Mouse (Mus musculus): Measurements from ENCODE around the gene Mdga1. TPM values are rescaled to one million over a fixed set of nuclear protein-coding genes. Genes with fewer than 3 reads are reported as not detected.

Gene Mdga1
- polyA plus RNA-seq, 1 experiment from 2014 or later = 10.6 TPM

DNA sequence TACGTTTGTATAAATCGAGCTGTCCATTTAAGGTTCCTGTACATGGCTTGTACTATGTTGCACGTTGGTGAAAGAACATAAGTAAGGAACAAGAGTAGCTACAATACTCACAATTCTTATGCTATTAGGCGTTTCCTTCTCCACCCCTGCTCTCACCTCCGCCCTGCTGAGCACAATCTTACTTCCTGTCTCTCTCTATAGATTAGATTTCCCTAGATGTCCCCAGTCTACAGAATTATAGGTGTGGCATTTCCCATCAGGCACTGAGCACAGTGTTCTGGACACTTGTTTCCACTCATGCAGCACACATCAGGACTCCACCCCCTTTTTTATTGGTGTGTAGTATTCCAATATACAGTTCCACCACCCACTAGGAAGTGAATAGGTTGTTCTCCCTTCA is 19.8 kb upstream of the Mdga1 start:
- no peak overlapping the region for H3K4me3 ChIP-seq (ENCODE audit: low read depth, low read length)
- 91% methylated on average over 5 of the region's 5 CpGs for WGBS
- no peak overlapping the region for H3K9ac ChIP-seq (replicated peaks; ENCODE audit: low read depth, low read length)
- no peaks in the 10 kb centered on the region for H3K36me3 ChIP-seq (ENCODE audit: control insufficient read depth, insufficient read depth, low read length)
- no peak overlapping the region for H3K27ac ChIP-seq (ENCODE audit: low read depth, low read length)
- H3K4me1 ChIP-seq (ENCODE audit: control insufficient read depth, insufficient read depth, low read length) = no peaks in the 10 kb centered on the region
- ATAC-seq (ENCODE audit: low read depth) = no peak
- no peaks in the 10 kb centered on the region for H3K27me3 ChIP-seq (ENCODE audit: control insufficient read depth, insufficient read depth, low read length)
- H3K9me3 ChIP-seq (ENCODE audit: control insufficient read depth, low read length) = no peaks in the 10 kb centered on the region
- no peak overlapping the region for H3K4me2 ChIP-seq (ENCODE audit: low read depth, low read length)

GRCm38 (mm10) chr17:29988141-29988540 is 18.3 kb upstream of the Mdga1 start:
- 15% methylated on average over 5 of the region's 5 CpGs for WGBS
- Histone ChIP-seq H3K27me3 (ENCODE audit: control insufficient read depth, insufficient read depth, low read length) (no peaks in the 10 kb centered on the region), H3K36me3 (ENCODE audit: control insufficient read depth, insufficient read depth, low read length) (no peaks in the 10 kb centered on the region), H3K4me2 (ENCODE audit: low read depth, low read length) (no peak overlapping the region), H3K4me1 (ENCODE audit: control insufficient read depth, insufficient read depth, low read length) (no peaks in the 10 kb centered on the region), H3K9me3 (ENCODE audit: control insufficient read depth, low read length) (no peaks in the 10 kb centered on the region), H3K27ac (ENCODE audit: low read depth, low read length) (no peak overlapping the region), H3K4me3 (ENCODE audit: low read depth, low read length) (no peak overlapping the region), H3K9ac (replicated peaks; ENCODE audit: low read depth, low read length) (no peak overlapping the region)
- no peak for ATAC-seq (ENCODE audit: low read depth)

DNA sequence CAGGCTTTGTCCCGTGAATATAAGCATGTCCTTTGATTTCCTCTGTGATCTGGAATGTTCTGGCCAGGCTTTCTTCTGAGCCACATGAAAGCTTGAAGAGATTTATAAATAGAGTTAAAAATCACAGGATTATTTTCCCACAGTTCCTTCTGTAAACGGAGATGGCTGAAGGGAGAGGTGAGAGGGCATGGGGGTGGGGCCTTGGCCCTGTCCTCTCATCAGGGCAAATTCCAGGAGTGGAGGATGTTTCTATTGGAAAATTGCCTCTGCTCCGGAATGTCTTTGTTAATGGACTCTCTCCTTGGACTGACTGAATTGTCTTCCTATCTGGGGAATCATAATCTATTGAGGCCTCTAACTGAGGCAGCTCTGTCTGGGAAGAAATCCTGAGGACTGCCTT is 15.6 kb upstream of the Mdga1 start:
- H3K9ac ChIP-seq (replicated peaks; ENCODE audit: low read depth, low read length) = no peak overlapping the region
- no peaks in the 10 kb centered on the region for H3K4me1 ChIP-seq (ENCODE audit: control insufficient read depth, insufficient read depth, low read length)
- H3K27ac ChIP-seq (ENCODE audit: low read depth, low read length) = no peak overlapping the region
- H3K9me3 ChIP-seq (ENCODE audit: control insufficient read depth, low read length) = no peaks in the 10 kb centered on the region
- no peaks in the 10 kb centered on the region for H3K36me3 ChIP-seq (ENCODE audit: control insufficient read depth, insufficient read depth, low read length)
- H3K27me3 ChIP-seq (ENCODE audit: control insufficient read depth, insufficient read depth, low read length) = no peaks in the 10 kb centered on the region
- H3K4me2 ChIP-seq (ENCODE audit: low read depth, low read length) = no peak overlapping the region
- 37% methylated on average over 3 of the region's 3 CpGs for WGBS
- no peak overlapping the region for H3K4me3 ChIP-seq (ENCODE audit: low read depth, low read length)
- ATAC-seq (ENCODE audit: low read depth) = no peak

GRCm38 (mm10) chr17:29984931-29985330 is 15.0 kb upstream of the Mdga1 start:
- no peak overlapping the region for H3K4me2 ChIP-seq (ENCODE audit: low read depth, low read length)
- H3K9ac ChIP-seq (replicated peaks; ENCODE audit: low read depth, low read length) = no peak overlapping the region
- no peak overlapping the region for H3K27ac ChIP-seq (ENCODE audit: low read depth, low read length)
- H3K36me3 ChIP-seq (ENCODE audit: control insufficient read depth, insufficient read depth, low read length) = no peaks in the 10 kb centered on the region
- no peak for ATAC-seq (ENCODE audit: low read depth)
- no peak overlapping the region for H3K4me3 ChIP-seq (ENCODE audit: low read depth, low read length)
- H3K27me3 ChIP-seq (ENCODE audit: control insufficient read depth, insufficient read depth, low read length) = no peaks in the 10 kb centered on the region
- no peaks in the 10 kb centered on the region for H3K4me1 ChIP-seq (ENCODE audit: control insufficient read depth, insufficient read depth, low read length)
- H3K9me3 ChIP-seq (ENCODE audit: control insufficient read depth, low read length) = no peaks in the 10 kb centered on the region
- WGBS = 85% methylated on average over 7 of the region's 7 CpGs

DNA sequence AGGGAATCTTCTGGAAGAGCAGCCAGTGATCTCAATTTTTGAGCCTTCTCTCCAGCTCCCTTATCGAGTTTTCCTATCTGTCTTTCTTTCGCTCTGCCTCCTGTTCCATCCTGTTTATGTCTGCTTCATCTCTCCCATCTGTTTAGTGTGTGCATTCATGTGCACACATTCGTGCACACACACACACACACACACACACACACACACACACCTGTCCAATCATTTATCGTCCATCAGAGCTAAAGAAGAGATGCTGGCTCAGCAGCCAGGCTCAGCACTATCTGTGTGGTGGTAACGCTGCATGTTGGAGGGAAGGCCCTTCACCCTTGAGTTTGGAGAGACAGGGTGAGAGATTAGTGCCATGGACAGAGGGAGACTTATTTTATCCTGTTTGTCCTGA is 13.3 kb upstream of the Mdga1 start:
- no peak overlapping the region for H3K27ac ChIP-seq (ENCODE audit: low read depth, low read length)
- ATAC-seq (ENCODE audit: low read depth) = no peak
- WGBS = 82% methylated on average over 5 of the region's 5 CpGs
- no peak overlapping the region for H3K4me3 ChIP-seq (ENCODE audit: low read depth, low read length)
- H3K9me3 ChIP-seq (ENCODE audit: control insufficient read depth, low read length) = no peaks in the 10 kb centered on the region
- no peak overlapping the region for H3K4me2 ChIP-seq (ENCODE audit: low read depth, low read length)
- no peaks in the 10 kb centered on the region for H3K27me3 ChIP-seq (ENCODE audit: control insufficient read depth, insufficient read depth, low read length)
- no peaks in the 10 kb centered on the region for H3K4me1 ChIP-seq (ENCODE audit: control insufficient read depth, insufficient read depth, low read length)
- H3K36me3 ChIP-seq (ENCODE audit: control insufficient read depth, insufficient read depth, low read length) = no peaks in the 10 kb centered on the region
- no peak overlapping the region for H3K9ac ChIP-seq (replicated peaks; ENCODE audit: low read depth, low read length)

GRCm38 (mm10) chr17:29981568-29981967 is 11.7 kb upstream of the Mdga1 start:
- WGBS = 66% methylated on average over 8 of the region's 8 CpGs

GRCm38 (mm10) chr17:29979841-29980240 is 10.0 kb upstream of the Mdga1 start:
- Histone ChIP-seq H3K27me3 (ENCODE audit: control insufficient read depth, insufficient read depth, low read length) (no peaks in the 10 kb centered on the region), H3K4me1 (ENCODE audit: control insufficient read depth, insufficient read depth, low read length) (no peaks in the 10 kb centered on the region), H3K36me3 (ENCODE audit: control insufficient read depth, insufficient read depth, low read length) (no peaks in the 10 kb centered on the region), H3K27ac (ENCODE audit: low read depth, low read length) (no peak overlapping the region), H3K9ac (replicated peaks; ENCODE audit: low read depth, low read length) (no peak overlapping the region), H3K4me2 (ENCODE audit: low read depth, low read length) (no peak overlapping the region), H3K4me3 (ENCODE audit: low read depth, low read length) (no peak overlapping the region), H3K9me3 (ENCODE audit: control insufficient read depth, low read length) (no peaks in the 10 kb centered on the region)
- WGBS = 84% methylated on average over 7 of the region's 7 CpGs
- no peak for ATAC-seq (ENCODE audit: low read depth)

More at GRCm38 (mm10) chr17:29981568-29981967, 11.7 kb upstream of the Mdga1 start:
- Histone ChIP-seq H3K9me3 (ENCODE audit: control insufficient read depth, low read length) (no peaks in the 10 kb centered on the region), H3K4me1 (ENCODE audit: control insufficient read depth, insufficient read depth, low read length) (no peaks in the 10 kb centered on the region), H3K36me3 (ENCODE audit: control insufficient read depth, insufficient read depth, low read length) (no peaks in the 10 kb centered on the region), H3K9ac (replicated peaks; ENCODE audit: low read depth, low read length) (no peak overlapping the region), H3K4me2 (ENCODE audit: low read depth, low read length) (no peak overlapping the region), H3K27ac (ENCODE audit: low read depth, low read length) (no peak overlapping the region), H3K27me3 (ENCODE audit: control insufficient read depth, insufficient read depth, low read length) (no peaks in the 10 kb centered on the region), H3K4me3 (ENCODE audit: low read depth, low read length) (no peak overlapping the region)
- no peak for ATAC-seq (ENCODE audit: low read depth)

GRCm38 (mm10) chr17:29979020-29979419 is 9.1 kb upstream of the Mdga1 start:
- no peak for ATAC-seq (ENCODE audit: low read depth)
- H3K9me3 ChIP-seq (ENCODE audit: control insufficient read depth, low read length) = no peaks in the 10 kb centered on the region
- H3K4me3 ChIP-seq (ENCODE audit: low read depth, low read length) = no peak overlapping the region
- no peak overlapping the region for H3K27ac ChIP-seq (ENCODE audit: low read depth, low read length)
- H3K27me3 ChIP-seq (ENCODE audit: control insufficient read depth, insufficient read depth, low read length) = no peaks in the 10 kb centered on the region
- H3K36me3 ChIP-seq (ENCODE audit: control insufficient read depth, insufficient read depth, low read length) = no peaks in the 10 kb centered on the region
- no peak overlapping the region for H3K9ac ChIP-seq (replicated peaks; ENCODE audit: low read depth, low read length)
- H3K4me2 ChIP-seq (ENCODE audit: low read depth, low read length) = no peak overlapping the region
- WGBS = 57% methylated on average over 4 of the region's 4 CpGs
- no peaks in the 10 kb centered on the region for H3K4me1 ChIP-seq (ENCODE audit: control insufficient read depth, insufficient read depth, low read length)

- H3K4me1 ChIP-seq (ENCODE audit: control insufficient read depth, insufficient read depth, low read length) = no peaks in the 10 kb centered on the region
- no peak overlapping the region for H3K9ac ChIP-seq (replicated peaks; ENCODE audit: low read depth, low read length)
- H3K36me3 ChIP-seq (ENCODE audit: control insufficient read depth, insufficient read depth, low read length) = no peaks in the 10 kb centered on the region
- WGBS = 4% methylated on average over 8 of the region's 8 CpGs
- H3K4me3 ChIP-seq (ENCODE audit: low read depth, low read length) = no peak overlapping the region
- no peaks in the 10 kb centered on the region for H3K9me3 ChIP-seq (ENCODE audit: control insufficient read depth, low read length)
- no peaks in the 10 kb centered on the region for H3K27me3 ChIP-seq (ENCODE audit: control insufficient read depth, insufficient read depth, low read length)
- H3K27ac ChIP-seq (ENCODE audit: low read depth, low read length) = no peak overlapping the region
- no peak overlapping the region for H3K4me2 ChIP-seq (ENCODE audit: low read depth, low read length)
- peak; percentile 69 for ATAC-seq (ENCODE audit: low read depth)
These were observed 5.8 kb upstream of the Mdga1 start for GRCm38 (mm10) chr17:29975731-29976130.

- H3K4me3 ChIP-seq (ENCODE audit: low read depth, low read length) = no peak overlapping the region
- no peaks in the 10 kb centered on the region for H3K9me3 ChIP-seq (ENCODE audit: control insufficient read depth, low read length)
- ATAC-seq (ENCODE audit: low read depth) = no peak
- WGBS = 95% methylated on average over 7 of the region's 7 CpGs
- H3K36me3 ChIP-seq (ENCODE audit: control insufficient read depth, insufficient read depth, low read length) = no peaks in the 10 kb centered on the region
- H3K4me1 ChIP-seq (ENCODE audit: control insufficient read depth, insufficient read depth, low read length) = no peaks in the 10 kb centered on the region
- H3K4me2 ChIP-seq (ENCODE audit: low read depth, low read length) = no peak overlapping the region
- H3K27me3 ChIP-seq (ENCODE audit: control insufficient read depth, insufficient read depth, low read length) = no peaks in the 10 kb centered on the region
- H3K9ac ChIP-seq (replicated peaks; ENCODE audit: low read depth, low read length) = no peak overlapping the region
- no peak overlapping the region for H3K27ac ChIP-seq (ENCODE audit: low read depth, low read length)
These were observed 3.3 kb upstream of the Mdga1 start for GRCm38 (mm10) chr17:29973226-29973625.

Data from neural tube, embryonic 14.5 days (tissue).